Comparison of ENCODE assay signal across 9 mouse cellular contexts in genomic region chr1:118320696-118321095, GRCm38 (mm10). TPM values are rescaled to one million over a fixed set of nuclear protein-coding genes. Genes with fewer than 3 reads are reported as not detected.
DNase-seq lines count a peak whose midpoint lies in the region; ATAC-seq and TF ChIP-seq lines count a peak whose summit lies in the region.
"Had no signal": no experiment of that assay in that cellular context is flagged by ENCODE, and none has a peak within 500 bp of the region (broad histone marks: within the 10 kb centered on the region; RNA-seq: fewer than 3 reads in every experiment).

No protein-coding gene starts in this region.

- no peak overlapping the region for H3K27ac ChIP-seq in kidney, adult 2 months (ENCODE audit: insufficient read depth, low read depth, low read length)
- H3K27ac ChIP-seq in kidney, embryonic 15.5 days, result no peak overlapping the region
- H3K27ac ChIP-seq: limb, embryonic 13.5 days had no signal

- H3K9ac ChIP-seq in kidney, embryonic 15.5 days, result no peak overlapping the region

- 78% methylated on average over 2 of the region's 2 CpGs for WGBS in kidney, adult 2 months
- 70% methylated on average over 2 of the region's 2 CpGs for WGBS in kidney, embryonic 15.5 days

- no peak for ATAC-seq in kidney, embryonic 15.5 days (replicated peaks; ENCODE audit: low FRiP score)

- H3K36me3 ChIP-seq in kidney, adult 2 months (ENCODE audit: control insufficient read depth, insufficient read depth, low read length), result no peaks in the 10 kb centered on the region
- peaks cover 24% of the 10 kb centered on the region for H3K36me3 ChIP-seq in kidney, embryonic 15.5 days

- peak; percentile 37 for TF ChIP-seq CTCF in kidney, adult 2 months (conservative IDR thresholded peaks at IDR 0.05; ENCODE audit: insufficient read depth, insufficient read length, low read depth, low read length)

- DNase-seq in kidney, adult 2 months, result peak; percentile 23
- DNase-seq in CD8-positive naive resting alpha-beta T cell, adult 2 months (ENCODE audit: low read depth in 2 of 2, low spot score in 2 of 2), result peak; percentile 8 to 27
- peak; percentile 84 for DNase-seq in ZHBTc4 (ENCODE audit: low read depth, low spot score)
- DNase-seq in induced T-regulatory cell, adult 2 months (ENCODE audit: low read depth), result peak; percentile 75
- DNase-seq in spleen, adult 12 weeks (ENCODE audit: low spot score), result peak; percentile 23
- no peak for DNase-seq in adrenal gland, postnatal 25 days
- DNase-seq in left cerebral cortex, adult 8-10 months (ENCODE audit: low spot score in 2 of 2), result no peak

- no peaks in the 10 kb centered on the region for H3K9me3 ChIP-seq in kidney, embryonic 15.5 days (replicated peaks)
- H3K9me3 ChIP-seq: limb, embryonic 13.5 days had no signal

- H3K4me2 ChIP-seq in kidney, embryonic 15.5 days, result no peak overlapping the region

- H3K4me3 ChIP-seq in kidney, adult 2 months (ENCODE audit: insufficient read depth, low read depth, low read length), result no peak overlapping the region
- H3K4me3 ChIP-seq in kidney, embryonic 15.5 days (replicated peaks), result no peak overlapping the region

- no peak for TF ChIP-seq POLR2A in kidney, adult 2 months (IDR thresholded peaks at IDR 0.05; ENCODE audit: low read depth, low read length)

- no peaks in the 10 kb centered on the region for H3K27me3 ChIP-seq in kidney, adult 2 months (replicated peaks; ENCODE audit: control insufficient read depth, insufficient read depth, low read length)
- peaks cover 9% of the 10 kb centered on the region; the same call in 1 of the 2 replicates for H3K27me3 ChIP-seq in kidney, embryonic 15.5 days
- H3K27me3 ChIP-seq: limb, embryonic 13.5 days had no signal

- H3K4me1 ChIP-seq in kidney, adult 2 months (ENCODE audit: control insufficient read depth, insufficient read depth, low read length), result peaks cover 6% of the 10 kb centered on the region; the same call in 1 of the 2 replicates
- peaks cover 15% of the 10 kb centered on the region for H3K4me1 ChIP-seq in kidney, embryonic 15.5 days

RNA-seq across cellular contexts. Expression of gene Nifk, which starts 0.9 kb away (rescaled TPM):
- 5.4 and 8.2 TPM in 2 replicates for polyA plus RNA-seq in kidney, adult 2 months (2012; rRNA removed)
- 81.4 and 88.9 TPM in 2 replicates for polyA plus RNA-seq in kidney, embryonic 15.5 days (2015; fragmentation: Nextera tagmentation; extraction: Ambion mirVana)
- 41.6 and 45.8 TPM in 2 replicates for total RNA-seq in adrenal gland, postnatal 25 days (2021)
- 10 to 100 TPM; 17.6 to 22.6 (median 19.9) TPM for total RNA-seq in left cerebral cortex, adult 8-10 months (2022)

RNA-seq across cellular contexts. Expression of gene Tsn, which starts 9.2 kb away (rescaled TPM):
- 47.4 and 48.2 TPM in 2 replicates for polyA plus RNA-seq in kidney, adult 2 months (2012; rRNA removed)
- 311 and 324 TPM in 2 replicates for polyA plus RNA-seq in kidney, embryonic 15.5 days (2015; fragmentation: Nextera tagmentation; extraction: Ambion mirVana)
- total RNA-seq in adrenal gland, postnatal 25 days (2021), result 87.3 and 137 TPM in 2 replicates
- total RNA-seq in left cerebral cortex, adult 8-10 months (2022), result 100 to 1,000 TPM; 113 to 126 (median 120) TPM

Comparison
In these comparisons a context has a peak if more than half of its experiments do, and no peak if none do; other contexts are left out.
1. DNase-seq: peak in kidney, adult 2 months (single experiment), CD8-positive naive resting alpha-beta T cell, adult 2 months (2 of 2), ZHBTc4 (single experiment), induced T-regulatory cell, adult 2 months (single experiment) and spleen, adult 12 weeks (single experiment); none in adrenal gland, postnatal 25 days (single experiment) and left cerebral cortex, adult 8-10 months (0 of 2).